Mouse (Mus musculus): Measurements from ENCODE around the gene Nfkbia.

GRCm38 (mm10) chr12:55492941-55493340, 494 bp upstream of the Nfkbia start:
- TF ChIP-seq CTCF (IDR thresholded peaks at IDR 0.05; ENCODE audit: low read depth, low read length) (no peak), POLR2A (IDR thresholded peaks at IDR 0.05; ENCODE audit: borderline replicate concordance, low read depth, low read length) (no peak)

All from bone marrow macrophage, adult 2 months (primary cell).